Mouse (Mus musculus) forebrain, embryonic 16.5 days (tissue): Measurements from ENCODE around the gene AW822073. TPM values are rescaled to one million over a fixed set of nuclear protein-coding genes. Genes with fewer than 3 reads are reported as not detected.
A peak's percentile ranks its signal among the peaks of the same experiment; 100 is the strongest.
"Not testable (repeated sequence)": the region's sequence is repeated elsewhere in the genome, so short reads cannot be mapped to it uniquely, and the experiment has no call there.

ENCODE experiments used
- ATAC-seq: fragments of 200-750 bp; cut with Nextera tagmentation; 2 replicates; pipeline ENCODE4 v1.8.0; 2017; ENCODE audit warnings: mild to moderate bottlenecking, moderate library complexity
- H3K27ac ChIP-seq: fragments of 300-500 bp; sonication (generic); 2 replicates; pipeline ENCODE4 v1.5.1; 2014; ENCODE audit warnings: low read length, control low read depth
- H3K27me3 ChIP-seq: fragments of 300-500 bp; sonication (generic); replicated peaks from 2 replicates; pipeline ENCODE4 v1.6.1; 2014; ENCODE audit warnings: low read length; ENCODE audit not compliant: control insufficient read depth, insufficient read depth
- H3K36me3 ChIP-seq: fragments of 300-500 bp; sonication (generic); 2 replicates; pipeline ENCODE4 v1.6.1; 2014; ENCODE audit not compliant: control insufficient read depth, insufficient read depth
- H3K4me1 ChIP-seq: fragments of 300-500 bp; sonication (generic); replicated peaks from 2 replicates; pipeline ENCODE4 v1.6.1; 2014; ENCODE audit warnings: low read length; ENCODE audit not compliant: control insufficient read depth, insufficient read depth
- H3K4me2 ChIP-seq: fragments of 300-500 bp; sonication (generic); 2 replicates; pipeline ENCODE4 v1.6.1; 2014; ENCODE audit warnings: mild to moderate bottlenecking, low read length, control low read depth
- H3K4me3 ChIP-seq: fragments of 300-500 bp; sonication (generic); replicated peaks from 2 replicates; pipeline ENCODE4 v1.5.1; 2014; ENCODE audit warnings: mild to moderate bottlenecking, low read length, control low read depth
- H3K9ac ChIP-seq: fragments of 300-500 bp; sonication (generic); replicated peaks from 2 replicates; pipeline ENCODE4 v1.6.1; 2014; ENCODE audit warnings: low read depth, low read length, control low read depth
- H3K9me3 ChIP-seq: fragments of 300-500 bp; sonication (generic); 2 replicates; pipeline ENCODE4 v1.6.1; 2016; ENCODE audit warnings: low read length; ENCODE audit not compliant: control insufficient read depth
- whole genome bisulfite sequencing: fragments of 180-500 bp; shearing (Covaris S2); extraction: QIAGEN DNeasy Blood & Tissue Kit; methylation state at CpG from one replicate; pipeline ENCODE4 v1.1.7; 2014; 5-methylcytosine and 5-hydroxymethylcytosine counted together
- polyA plus RNA-seq: library from polyadenylated mRNA; unstranded; fragments of >200 nt; fragmentation: Nextera tagmentation; extraction: Ambion mirVana; gene quantifications from 2 replicates; pipeline ENCODE4 v1.2.1, GENCODE M21; 2015

Gene AW822073
- polyA plus RNA-seq, 1 experiment from 2014 or later = not detected

DNA sequence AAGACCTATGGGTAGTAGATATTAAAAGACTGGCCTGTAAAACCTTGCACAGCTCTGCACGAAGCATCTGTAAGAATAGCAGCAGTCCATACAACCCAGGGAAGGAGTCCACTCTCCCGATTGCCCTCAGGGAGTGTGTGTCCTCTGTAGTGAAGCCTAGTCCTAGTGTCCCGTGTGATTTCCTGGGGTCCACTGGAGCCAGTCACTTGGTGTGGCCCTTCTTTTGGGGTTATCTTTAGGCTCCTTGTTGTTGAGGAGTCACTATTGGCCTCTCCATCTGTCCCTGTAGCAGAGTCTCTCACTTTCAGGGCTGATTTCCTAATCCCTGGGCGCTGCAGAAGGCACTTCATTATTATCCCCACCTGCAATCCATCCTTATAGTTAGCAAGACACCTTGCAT, 10.3 kb upstream of the AW822073 start:
- 80% methylated on average over 4 of the region's 4 CpGs for whole genome bisulfite sequencing
- not testable (repeated sequence) for H3K4me2 ChIP-seq, H3K36me3 ChIP-seq, ATAC-seq, H3K27ac ChIP-seq, H3K27me3 ChIP-seq, H3K4me3 ChIP-seq, H3K9ac ChIP-seq, H3K4me1 ChIP-seq
- peaks cover 16% of the 10 kb centered on the region for H3K9me3 ChIP-seq

DNA sequence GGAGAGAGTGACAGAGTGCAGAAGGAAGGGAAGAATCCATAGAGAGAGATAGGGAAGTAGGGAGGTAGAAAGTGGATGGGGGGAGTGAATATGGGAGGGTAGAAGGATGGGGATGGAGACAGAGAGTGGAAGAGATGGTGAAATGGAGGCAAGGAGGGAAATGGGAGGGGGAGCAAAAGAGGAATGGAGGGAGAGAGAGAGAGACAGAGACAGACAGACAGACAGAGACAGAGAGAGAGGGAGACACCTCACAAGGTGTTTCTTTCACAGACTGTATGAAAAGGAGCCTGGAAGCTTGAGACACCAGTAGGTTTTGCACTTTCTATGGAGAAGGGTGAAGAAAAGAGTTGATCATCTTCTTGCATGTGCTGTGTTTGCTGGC, 9.0 kb upstream of the AW822073 start:
- not testable (repeated sequence) for H3K27ac ChIP-seq, H3K4me2 ChIP-seq, H3K36me3 ChIP-seq, ATAC-seq, H3K4me1 ChIP-seq, H3K4me3 ChIP-seq, H3K9ac ChIP-seq, H3K27me3 ChIP-seq
- peaks cover 12% of the 10 kb centered on the region for H3K9me3 ChIP-seq

DNA sequence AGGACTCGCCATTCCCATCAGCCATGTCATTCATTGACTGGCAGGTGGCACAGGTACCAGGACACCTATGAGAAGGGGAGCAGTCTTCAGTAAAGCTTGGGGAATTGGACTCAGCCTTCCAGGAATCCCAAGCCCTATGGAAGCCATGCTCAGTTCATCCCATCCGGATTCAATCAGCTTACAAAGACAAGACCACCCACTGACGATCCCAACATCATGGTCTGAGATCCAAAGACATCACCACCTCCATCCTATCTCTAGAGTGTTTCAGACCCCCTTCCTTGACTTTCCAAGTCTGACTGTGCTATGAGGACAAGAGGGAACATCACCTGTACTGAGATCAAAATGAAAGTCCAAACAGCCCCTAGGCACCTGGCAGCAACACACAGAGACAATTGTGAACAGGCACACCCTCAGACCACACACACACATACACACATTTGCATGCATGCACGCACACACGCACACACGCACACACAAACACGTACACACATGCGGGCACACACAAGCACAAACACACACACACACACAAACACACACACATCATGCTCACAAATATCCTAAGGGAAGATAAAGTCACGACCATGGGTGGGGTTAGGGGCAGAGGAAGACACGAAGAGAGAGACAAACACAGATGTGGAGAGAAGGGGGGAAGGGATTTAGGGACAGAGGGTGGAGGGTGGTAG, 8.5 kb upstream of the AW822073 start:
- not testable (repeated sequence) for H3K4me1 ChIP-seq, H3K4me2 ChIP-seq, H3K9ac ChIP-seq, H3K4me3 ChIP-seq, H3K36me3 ChIP-seq, H3K27ac ChIP-seq, H3K27me3 ChIP-seq
- 84% methylated on average over 9 of the region's 10 CpGs for WGBS
- H3K9me3 ChIP-seq = peaks cover 12% of the 10 kb centered on the region
- peak; percentile 34 for ATAC-seq

DNA sequence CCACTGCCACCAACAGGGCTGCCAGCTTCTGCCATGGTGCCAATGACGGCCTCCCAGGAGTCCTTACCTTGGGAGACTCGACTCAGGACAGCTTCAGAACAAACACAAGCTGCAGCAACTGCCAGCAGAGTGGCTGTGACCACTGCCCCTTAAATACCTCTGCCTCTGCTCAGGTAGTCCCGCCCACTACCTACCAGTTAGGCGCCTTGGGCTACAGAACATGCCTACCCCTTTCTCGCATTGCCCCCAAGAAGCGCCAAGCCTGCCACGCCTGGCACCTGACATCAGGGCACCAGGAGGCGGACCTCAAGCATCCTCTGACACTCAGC, 7.9 kb upstream of the AW822073 start, which contains the start of gene Duxf3:
TSS of gene Duxf3 (minus strand) at position 35 of the 329 bp plus-strand sequence.
- not testable (repeated sequence) for H3K27ac ChIP-seq, H3K4me2 ChIP-seq, H3K27me3 ChIP-seq, H3K36me3 ChIP-seq, H3K4me3 ChIP-seq, H3K9ac ChIP-seq, H3K4me1 ChIP-seq
- peaks cover 12% of the 10 kb centered on the region for H3K9me3 ChIP-seq
- ATAC-seq = peak; percentile 29
- WGBS = 79% methylated on average over 5 of the region's 8 CpGs

DNA sequence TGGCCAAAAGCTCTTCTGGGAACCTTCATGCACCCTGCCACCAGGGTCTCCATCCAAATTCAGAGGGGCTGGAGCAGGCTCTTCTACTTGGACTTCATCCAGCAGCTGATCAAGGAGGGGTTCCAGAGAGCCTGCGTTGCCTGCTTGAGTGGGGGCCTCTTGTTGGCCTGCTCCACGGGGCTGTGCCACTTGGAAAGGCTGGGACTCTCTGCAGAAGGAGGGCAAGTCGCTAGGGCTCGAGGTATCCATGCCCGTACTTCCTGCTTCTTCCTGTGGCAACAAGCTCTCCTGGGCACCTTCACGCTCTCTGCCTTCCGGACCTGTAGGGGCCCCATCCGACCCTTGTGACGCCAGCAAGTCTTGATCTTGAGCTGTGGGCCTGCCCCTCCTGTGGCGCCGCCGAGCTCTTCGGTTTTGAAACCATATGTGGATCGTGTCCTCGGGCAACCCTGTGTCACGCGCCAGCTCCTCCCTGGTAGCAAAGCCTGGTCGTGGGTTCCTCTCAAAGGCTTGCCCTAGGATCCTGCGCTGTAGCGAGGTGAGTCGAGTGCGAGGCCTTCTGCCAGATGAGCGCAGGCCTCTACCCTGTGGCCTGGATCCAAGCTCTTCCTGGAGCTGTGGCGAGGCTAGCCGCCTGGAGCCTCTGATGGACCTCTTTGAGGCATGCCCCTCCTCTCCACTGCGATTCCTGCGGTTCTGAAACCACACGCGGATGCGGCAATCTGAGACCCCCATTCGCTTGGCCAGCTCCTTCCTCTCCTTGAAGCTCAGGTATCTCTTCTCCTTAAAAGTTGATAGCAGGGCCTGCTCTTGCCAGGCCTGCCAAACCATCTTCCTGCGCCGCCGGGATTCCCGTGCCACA, 7.3 kb upstream of the AW822073 start:
- not testable (repeated sequence) for H3K27me3 ChIP-seq, H3K36me3 ChIP-seq, H3K4me1 ChIP-seq, H3K4me3 ChIP-seq, H3K9ac ChIP-seq, H3K27ac ChIP-seq, H3K4me2 ChIP-seq
- peak; percentile 76 for ATAC-seq
- 90% methylated on average over 31 of the region's 35 CpGs for WGBS
- peaks cover 12% of the 10 kb centered on the region for H3K9me3 ChIP-seq

DNA sequence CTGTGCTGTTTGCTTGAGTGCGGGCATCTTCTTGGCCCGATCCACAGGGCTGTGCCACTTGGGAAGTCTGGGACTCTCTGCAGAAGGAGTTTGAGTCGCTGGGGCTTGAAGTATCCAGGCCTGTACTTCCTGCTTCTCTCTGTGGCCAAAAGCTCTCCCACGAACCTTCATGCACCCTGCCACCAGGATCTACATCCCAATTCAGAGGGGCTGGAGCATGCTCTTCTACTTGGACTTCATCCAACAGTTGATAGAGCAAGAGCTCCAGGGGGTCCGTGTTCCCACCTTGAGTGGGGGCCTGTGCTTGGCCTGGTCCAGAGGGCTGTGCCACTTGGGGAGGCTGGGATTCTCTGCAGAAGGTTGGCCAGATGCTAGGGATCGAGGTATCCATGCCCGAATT, 6.4 kb upstream of the AW822073 start:
- not testable (repeated sequence) for H3K4me1 ChIP-seq, H3K27ac ChIP-seq, H3K4me3 ChIP-seq, H3K4me2 ChIP-seq, H3K9ac ChIP-seq, H3K36me3 ChIP-seq, H3K27me3 ChIP-seq
- WGBS = 85% methylated on average over 4 of the region's 7 CpGs
- ATAC-seq = peak; percentile 41
- H3K9me3 ChIP-seq = peaks cover 10% of the 10 kb centered on the region

DNA sequence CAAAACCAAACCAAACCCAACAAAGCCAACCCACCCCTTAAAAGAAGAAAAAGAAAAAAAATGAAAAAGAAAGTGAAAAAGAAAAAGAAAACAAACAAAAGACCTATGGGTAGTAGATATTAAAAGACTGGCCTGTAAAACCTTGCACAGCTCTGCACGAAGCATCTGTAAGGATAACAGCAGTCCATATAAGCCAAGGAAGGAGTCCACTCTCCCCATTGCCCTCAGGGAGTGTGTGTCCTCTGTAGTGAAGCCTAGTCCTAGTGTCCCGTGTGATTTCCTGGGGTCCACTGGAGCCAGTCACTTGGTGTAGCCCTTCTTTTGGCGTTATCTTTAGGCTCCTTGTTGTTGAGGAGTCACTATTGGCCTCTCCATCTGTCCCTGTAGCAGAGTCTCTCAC, 5.3 kb upstream of the AW822073 start:
- not testable (repeated sequence) for H3K27me3 ChIP-seq, ATAC-seq, H3K27ac ChIP-seq, H3K9ac ChIP-seq, H3K4me3 ChIP-seq, H3K4me1 ChIP-seq, H3K36me3 ChIP-seq, H3K4me2 ChIP-seq
- 68% methylated on average over 3 of the region's 3 CpGs for WGBS
- H3K9me3 ChIP-seq = peaks cover 10% of the 10 kb centered on the region

DNA sequence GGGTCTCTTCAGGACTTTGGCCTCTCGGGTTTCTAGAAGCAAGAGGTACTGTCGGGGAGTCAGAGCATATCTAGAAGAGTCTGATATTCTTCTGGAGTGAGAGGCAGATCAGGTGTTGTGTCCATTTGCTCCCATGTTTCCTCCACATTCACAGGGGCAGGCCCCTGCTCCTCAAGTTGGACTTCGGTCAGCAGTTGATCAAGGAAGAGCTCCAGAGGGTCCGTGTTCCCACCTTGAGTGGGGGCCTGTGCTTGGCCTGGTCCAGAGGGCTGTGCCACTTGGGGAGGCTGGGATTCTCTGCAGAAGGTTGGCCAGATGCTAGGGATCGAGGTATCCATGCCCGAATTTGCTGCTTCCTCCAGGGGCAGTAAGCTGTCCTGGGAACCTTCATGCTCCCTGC, 3.1 kb upstream of the AW822073 start:
- H3K9ac ChIP-seq, H3K27ac ChIP-seq, ATAC-seq, H3K4me1 ChIP-seq, H3K36me3 ChIP-seq, H3K4me3 ChIP-seq, H3K4me2 ChIP-seq, H3K27me3 ChIP-seq: not testable (repeated sequence)
- 87% methylated on average over 2 of the region's 6 CpGs for WGBS
- peaks cover 10% of the 10 kb centered on the region for H3K9me3 ChIP-seq

DNA sequence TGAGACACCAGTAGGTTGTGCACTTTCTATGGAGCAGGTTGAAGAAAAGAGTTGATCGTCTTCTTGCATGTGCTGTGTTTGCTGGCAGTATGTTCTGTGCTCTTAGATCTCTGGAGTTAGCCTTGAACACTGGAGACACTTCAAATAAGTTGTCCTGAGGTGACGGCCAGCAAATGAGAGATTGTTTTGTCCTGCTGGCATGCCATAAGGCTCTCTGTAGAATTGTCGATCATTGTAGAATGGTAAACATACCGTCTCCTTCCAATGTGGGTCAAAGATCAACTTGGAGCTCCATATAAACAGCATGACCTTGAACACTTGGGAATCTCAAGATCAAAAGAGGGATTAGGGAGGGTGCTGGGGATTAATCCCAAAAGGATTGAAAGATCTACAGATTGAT, 1.6 kb upstream of the AW822073 start:
- not testable (repeated sequence) for H3K9me3 ChIP-seq, H3K36me3 ChIP-seq, H3K27ac ChIP-seq, H3K9ac ChIP-seq, H3K4me3 ChIP-seq, ATAC-seq, H3K27me3 ChIP-seq, H3K4me2 ChIP-seq, H3K4me1 ChIP-seq
- WGBS = 92% methylated on average over 4 of the region's 4 CpGs
